Mouse (Mus musculus) urinary bladder, postnatal 25 days (tissue): ENCODE measurements around the gene Npy1r.

Experiments used
- DNase-seq: peaks from one replicate; pipeline ENCODE4 v3.0.0; 2022; ENCODE audit warnings: low spot score

The Npy1r gene

DNA sequence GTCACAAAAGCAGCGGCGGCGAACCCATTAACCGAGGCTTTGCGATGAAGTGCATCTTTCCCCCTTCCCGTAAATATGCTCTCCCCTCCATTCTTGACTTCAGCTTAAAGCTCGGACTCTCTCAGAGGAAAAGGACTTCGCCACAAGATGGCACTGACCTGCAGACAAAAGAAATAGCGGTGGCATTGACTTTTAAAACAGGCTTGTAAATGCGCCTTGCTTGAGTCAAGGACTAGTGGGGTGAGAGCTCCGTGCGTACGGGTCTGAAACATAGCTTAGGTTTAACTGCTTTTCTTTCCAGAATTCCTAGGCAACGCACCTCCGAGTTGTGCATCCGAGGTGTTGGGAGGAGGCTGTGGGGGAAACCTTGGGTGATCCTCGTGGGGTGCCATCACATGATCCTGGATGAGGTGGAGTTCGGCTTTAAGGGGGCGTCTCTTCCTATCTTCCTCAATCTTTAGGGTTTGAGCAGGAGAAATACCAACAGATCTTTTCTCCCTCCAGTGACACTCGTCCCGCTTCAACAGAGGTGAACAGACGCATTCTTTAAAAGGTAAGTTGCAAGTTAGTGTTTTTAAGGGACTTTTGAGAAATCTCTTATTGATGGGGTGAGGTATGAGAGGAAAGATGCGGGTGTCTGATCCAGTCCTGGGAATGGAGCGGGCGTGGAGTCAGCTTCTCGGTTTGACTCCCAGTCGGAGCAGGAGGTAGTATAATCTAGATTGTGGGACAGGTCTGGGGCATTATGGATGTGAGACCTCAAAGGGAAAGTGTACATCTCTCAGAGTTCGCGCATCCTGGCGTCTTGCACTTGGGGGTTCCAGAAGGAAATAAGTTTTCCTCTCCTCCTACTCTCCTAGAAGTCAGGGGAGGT is at the start of gene Npy1r:
TSS of gene Npy1r (plus strand) at position 223 of the 874 bp plus-strand sequence.
- DNase-seq = no peak

DNA sequence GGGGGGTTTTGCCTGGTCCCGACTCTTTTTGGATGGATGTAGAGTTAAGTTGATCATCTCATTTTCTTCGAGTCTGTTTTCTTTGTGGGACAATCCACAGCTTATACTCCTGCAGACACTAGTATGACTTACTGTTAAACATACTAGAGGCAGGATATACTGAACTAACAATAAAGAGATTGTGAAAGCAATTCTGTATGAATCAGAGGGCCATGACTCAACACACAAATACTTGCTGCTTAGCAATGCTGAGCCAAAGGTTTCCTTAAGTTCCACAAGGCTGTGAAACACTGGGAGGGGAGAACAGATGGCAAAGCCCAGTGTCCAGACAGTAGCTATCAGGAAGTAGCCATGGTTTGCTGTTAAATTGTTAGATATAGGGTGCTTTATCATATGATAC is 15.7 kb upstream of the Npy1r start:
- DNase-seq = no peak

DNA sequence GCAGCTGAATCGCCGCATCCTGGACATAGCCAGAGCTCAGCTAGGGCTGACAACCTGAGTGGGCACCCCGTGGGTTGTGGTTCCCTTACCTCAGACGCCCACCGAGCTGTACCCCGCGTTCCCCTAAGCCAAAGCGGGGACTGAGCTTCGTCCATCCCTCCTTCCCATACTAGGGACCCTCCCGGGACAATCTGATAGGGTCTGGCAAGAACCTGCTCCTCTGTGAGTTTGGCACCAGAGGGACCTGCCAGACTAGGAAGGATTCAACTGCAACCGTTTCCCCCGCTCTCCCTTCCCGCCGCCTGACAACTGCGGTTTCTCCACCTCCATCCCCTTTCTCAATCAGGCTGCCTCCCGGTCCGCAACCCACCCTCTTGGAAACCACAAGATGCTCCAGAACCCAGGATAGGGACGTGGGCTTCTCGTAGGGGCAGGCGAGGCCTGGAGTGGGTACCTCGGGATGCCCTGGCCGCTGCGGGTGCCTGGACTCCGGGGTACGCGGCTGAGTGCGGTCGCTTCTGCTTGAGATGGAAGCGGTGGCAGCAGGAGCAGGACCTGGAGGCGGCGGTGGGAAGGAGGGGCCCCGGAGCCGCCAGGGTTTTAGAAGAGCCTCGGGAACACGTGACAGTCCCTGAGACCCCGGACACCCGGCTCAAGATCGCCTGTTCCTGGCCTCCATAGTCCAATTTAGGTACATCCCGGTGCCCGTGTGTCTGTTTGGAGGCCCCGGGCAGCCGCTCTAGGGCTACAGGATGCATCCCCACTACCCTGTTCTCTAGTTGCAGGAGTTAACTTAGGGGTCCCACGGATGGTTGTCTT is 9.3 kb upstream of the Npy1r start, which contains the start of gene Npy5r:
TSS of gene Npy5r (minus strand) at position 618 of the 819 bp plus-strand sequence.
- DNase-seq = no peak

DNA sequence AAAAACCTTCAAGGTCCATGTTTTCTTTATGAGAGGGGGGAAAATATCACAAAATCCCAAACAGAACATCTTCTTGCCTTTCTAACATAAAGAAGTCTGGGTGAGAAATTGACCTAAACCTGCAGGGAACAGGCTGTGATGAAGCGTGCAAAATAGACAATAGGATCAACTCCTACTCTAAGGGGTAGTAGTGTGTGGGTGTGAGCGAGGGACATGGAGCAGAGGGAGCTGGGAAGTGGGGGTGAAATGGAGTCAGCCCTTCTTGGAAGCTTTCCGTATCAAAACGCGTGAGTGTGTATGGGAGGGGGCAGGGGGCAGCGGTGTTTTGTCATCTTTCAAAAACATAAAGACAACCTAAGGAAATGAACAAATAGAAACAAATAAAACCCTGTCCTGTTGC is 8.6 kb upstream of the Npy1r start:
- DNase-seq = no peak

DNA sequence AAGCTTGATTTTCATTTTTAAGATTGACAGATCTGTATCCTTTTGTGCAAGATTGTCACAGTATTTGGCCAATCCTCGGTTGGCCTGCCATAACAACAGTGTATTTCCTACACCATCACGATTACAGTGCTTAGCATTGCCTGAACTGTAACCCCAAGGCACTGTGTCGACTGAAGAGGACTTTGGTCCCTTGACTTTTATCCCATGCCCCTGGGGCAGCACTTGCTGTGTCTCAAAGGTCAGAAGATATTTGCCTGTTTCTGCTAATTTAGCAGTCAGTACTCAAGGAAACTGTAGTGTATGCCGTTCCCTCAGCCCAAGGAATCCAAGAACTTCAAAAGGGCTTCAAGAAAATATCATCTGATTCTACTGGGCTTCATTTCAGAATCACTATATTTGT is 8.2 kb upstream of the Npy1r start:
- DNase-seq = no peak

DNA sequence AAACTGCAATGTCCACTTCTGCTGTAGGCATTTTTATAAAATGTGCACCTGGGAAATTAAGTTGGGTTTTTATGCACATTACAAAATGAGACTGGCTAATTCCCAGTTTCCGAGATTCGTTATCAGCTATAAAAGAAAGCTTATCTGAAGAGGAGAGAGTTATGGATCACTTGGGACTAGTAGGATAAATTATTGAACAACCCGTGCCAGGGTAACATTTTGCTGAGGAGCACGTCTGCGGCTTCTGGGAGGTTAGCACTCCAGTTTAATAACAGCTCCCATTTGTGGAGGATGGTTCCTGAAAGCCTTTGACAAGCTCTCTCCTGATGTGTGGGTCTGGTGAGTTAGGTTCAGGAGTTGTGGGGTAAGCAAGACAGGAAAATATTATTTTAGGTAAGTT is 6.6 kb upstream of the Npy1r start:
- no peak for DNase-seq

DNA sequence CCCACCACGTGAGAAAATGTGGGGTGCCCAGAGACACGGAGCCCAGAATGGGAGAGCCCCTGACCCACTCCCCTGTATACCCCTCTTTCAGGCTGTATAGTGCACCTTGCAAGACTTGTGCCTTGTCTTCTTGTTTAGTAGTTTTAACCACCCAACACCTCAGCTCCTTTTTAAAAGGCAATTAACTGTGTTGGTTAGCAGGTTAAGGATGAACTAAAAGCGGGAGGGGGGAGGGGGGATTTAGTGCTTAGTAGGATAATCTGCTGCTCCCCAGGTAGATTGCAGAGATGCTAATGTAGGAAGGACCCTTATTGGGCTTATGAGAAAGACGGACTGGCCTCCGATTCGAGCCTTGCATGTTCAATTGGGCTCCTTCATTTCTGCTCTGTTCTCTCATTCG is 1.0 kb downstream of the Npy1r start:
- DNase-seq = no peak

DNA sequence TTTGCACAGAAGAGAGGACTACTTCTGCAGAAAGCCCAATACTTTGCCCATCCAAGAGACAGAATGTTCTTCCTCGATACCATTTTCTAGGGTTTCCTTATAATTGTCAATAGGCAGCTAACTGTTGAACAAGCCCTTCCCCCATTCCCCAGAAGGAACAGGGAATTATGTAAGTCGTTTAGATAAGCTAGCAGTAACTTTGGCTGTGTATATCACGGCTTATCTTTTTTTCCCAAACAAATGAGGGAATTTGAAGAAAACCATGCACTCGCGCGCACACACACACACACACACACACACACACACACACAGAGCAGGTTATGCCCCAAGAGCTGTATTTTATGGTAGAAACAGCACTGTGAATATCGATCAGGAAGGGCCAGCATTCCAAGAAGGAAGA is 1.8 kb downstream of the Npy1r start:
- no peak for DNase-seq

DNA sequence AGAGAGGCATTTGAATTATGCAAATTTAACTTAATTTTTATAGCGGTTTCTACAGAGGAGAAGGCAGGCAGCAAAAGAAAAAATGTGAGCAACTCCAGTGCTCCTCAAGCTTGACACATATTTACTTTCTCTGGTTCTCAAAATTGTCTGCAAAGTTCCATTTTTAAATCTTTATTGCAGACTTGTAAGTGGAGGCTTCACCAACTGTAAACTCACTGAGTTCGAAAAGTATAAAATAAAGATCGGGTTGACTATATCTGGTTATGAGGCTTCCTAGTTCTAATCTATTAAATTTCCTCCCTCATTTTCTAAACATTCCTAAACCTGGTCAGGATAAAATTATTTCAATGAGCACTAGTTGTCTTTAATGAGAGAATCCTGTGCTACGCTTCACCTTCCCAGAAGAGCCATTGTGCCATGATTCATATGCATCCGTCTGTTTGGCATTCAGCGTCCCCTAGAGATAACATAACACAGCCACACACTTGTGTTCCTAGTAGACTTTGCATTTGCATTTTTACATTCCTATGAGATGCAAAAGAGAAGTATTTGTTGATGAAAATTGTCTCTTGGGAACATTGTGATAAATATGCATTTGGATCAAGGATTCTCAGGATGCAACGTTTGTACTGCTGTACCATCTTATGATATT is 17.5 kb downstream of the Npy1r start:
- no peak for DNase-seq

DNA sequence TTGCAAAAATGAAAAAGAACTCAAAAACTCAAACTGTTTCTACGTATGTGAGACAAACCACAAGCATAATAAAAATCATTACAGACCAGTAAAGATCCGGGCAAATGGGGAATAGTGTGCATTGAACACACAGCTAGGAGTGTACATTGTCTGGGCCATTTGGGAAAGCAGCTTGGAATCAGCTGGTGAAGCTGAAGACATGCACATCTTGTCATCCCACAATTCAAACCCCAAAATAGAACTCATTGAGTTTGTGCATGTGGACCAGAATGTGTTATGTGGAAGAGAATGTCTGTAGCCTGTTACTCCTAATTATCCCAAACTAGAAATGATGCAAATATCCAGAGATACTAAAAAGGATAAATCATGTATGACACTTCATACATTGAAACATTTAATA is 25.8 kb downstream of the Npy1r start:
- DNase-seq = no peak

DNA sequence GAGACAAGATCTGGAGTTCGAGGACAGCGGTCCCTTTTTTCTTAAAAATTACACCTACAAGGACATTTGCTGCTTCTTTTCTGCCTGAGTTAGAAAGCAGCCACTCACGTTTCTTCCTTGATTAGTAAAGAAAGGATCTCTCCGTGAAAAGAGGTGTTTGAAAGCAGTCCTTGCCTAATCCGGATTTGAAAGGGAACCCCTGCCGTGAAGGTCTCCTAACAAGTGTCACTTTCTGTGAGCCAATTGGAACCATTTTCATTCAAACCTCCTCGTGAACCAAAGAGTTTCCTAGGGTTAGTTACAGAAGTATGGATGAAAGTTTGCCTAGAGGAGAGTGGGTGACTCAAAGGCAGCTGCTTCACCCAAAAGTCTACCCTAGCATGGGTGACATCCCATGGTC is 32.5 kb downstream of the Npy1r start:
- DNase-seq = no peak

DNA sequence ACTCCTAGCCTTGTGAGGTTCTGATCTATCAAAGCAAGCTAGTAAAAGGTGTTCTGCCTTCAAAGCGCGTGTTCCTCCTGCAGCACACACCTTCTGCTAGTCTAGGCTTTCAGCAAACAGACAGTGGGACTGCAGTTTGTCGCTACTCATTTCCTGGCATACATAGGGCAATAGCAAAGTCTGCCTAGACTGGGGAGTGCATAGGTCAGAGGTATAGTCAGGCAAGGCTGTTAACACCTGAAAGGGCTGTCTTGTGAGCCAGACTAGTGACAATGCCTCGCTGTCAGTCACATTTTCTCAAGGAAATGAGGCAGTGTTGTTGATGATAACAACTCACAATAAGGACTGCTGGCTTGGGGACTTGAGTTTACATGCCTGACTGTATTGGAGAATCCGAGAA is 35.0 kb downstream of the Npy1r start:
- no peak for DNase-seq

DNA sequence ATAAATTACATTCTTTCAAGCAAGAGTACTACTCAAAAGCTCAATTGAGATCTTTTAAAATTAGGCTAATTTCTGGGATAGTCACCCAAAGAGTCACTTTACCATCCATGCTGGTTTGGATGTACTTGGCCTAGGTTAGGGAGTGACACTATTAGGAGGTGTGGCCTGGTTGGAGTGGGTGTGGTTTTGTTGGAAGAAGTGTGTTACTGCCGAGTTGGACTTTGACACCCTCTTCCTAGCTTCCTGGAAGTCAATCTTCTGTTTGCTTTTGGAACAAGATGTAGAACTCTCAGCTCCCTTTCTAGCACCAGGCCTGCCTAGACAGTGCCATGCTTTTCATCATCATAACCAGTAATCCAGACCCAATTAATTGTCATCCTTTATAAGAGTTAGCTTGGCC is 45.4 kb downstream of the Npy1r start:
- DNase-seq = no peak

DNA sequence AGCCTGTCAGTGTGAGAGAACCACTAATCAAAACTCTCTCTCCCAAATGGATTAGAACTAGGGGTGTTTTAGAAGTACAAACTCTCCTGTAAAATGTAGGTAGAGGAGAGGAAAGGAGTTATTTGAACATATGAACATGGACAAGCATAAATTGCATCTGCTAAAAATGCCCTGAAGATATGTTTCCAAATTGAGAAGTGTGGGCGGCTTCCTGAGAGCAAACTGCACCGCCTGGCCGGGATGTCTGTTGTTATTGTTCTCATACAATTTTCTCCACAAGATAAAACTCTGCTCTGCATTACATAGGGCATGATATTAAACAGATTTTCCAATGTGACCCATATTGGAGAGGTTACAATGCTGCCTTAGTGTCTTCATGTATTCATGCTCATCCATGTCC is 48.6 kb downstream of the Npy1r start:
- no peak for DNase-seq

DNA sequence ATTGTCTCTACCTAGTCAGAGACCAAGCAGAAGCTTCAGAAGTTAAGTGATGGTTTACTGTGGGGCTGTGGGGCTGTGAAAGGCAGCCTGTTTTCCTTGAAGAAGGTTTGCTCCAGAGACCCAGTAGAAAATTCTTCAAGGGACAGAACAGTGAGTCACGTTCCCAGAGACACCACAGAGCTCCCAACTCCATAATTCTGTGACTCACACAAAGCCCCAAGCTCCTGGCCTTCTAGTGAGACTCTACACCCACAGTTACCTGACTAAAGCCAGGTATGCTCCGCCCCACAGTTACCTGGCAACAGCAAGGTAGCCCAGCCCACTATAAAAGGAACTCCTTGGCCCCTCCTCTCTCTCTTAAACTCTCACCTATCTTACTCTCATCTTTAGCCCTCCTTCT is 54.6 kb downstream of the Npy1r start:
- DNase-seq = no peak

DNA sequence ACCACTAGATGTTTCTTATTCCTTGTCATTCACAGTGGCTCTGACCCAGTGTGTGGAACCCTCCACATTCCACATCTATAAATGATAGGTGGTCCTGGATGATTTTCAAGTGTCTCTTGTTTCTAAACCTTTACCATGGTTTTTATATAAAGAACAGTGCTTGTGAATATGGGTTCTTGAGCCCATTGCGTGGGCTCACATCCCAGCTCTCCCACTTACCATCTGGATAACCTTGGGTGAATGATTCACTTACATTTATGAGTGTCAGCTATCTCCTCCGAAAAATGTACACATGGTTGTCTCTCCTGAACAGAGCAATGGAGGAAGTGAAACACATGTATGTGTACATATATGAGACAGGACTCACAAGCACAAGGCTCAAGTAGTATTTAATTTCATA is 59.2 kb downstream of the Npy1r start:
- DNase-seq = no peak
